Mouse (Mus musculus) midbrain, postnatal 0 days (tissue): Measurements from ENCODE around the gene Pole4. TPM values are rescaled to one million over a fixed set of nuclear protein-coding genes. Genes with fewer than 3 reads are reported as not detected.

Experiments used
- ATAC-seq: fragments of 200-750 bp; cut with Nextera tagmentation; 2 replicates; pipeline ENCODE4 v1.8.0; 2017; ENCODE audit warnings: moderate number of reproducible peaks, mild to moderate bottlenecking, moderate TSS enrichment, moderate library complexity; ENCODE audit not compliant: low FRiP score
- DNase-seq: peaks from one replicate; pipeline ENCODE4 v3.0.0-alpha.2; 2015; ENCODE audit warnings: low spot score
- H3K27ac ChIP-seq: fragments of 300-500 bp; sonication (generic); 2 replicates; pipeline ENCODE4 v1.5.1; 2014; ENCODE audit warnings: low read depth, mild to moderate bottlenecking, low read length, mixed read lengths
- H3K27me3 ChIP-seq: fragments of 300-500 bp; sonication (generic); 2 replicates; pipeline ENCODE4 v1.6.1; 2014; ENCODE audit warnings: low read length, control low read depth, mixed read lengths; ENCODE audit not compliant: insufficient read depth
- H3K36me3 ChIP-seq: fragments of 300-500 bp; sonication (generic); 2 replicates; pipeline ENCODE4 v1.6.1; 2014; ENCODE audit warnings: low read length, control low read depth, mixed read lengths; ENCODE audit not compliant: insufficient read depth
- H3K4me1 ChIP-seq: fragments of 300-500 bp; sonication (generic); 2 replicates; pipeline ENCODE4 v1.6.1; 2014; ENCODE audit warnings: mild to moderate bottlenecking, control low read depth, antibody characterized with exemption, low read length, mixed read lengths; ENCODE audit not compliant: insufficient read depth
- H3K4me2 ChIP-seq: fragments of 300-500 bp; sonication (generic); 2 replicates; pipeline ENCODE4 v1.6.1; 2014; ENCODE audit warnings: low read depth, mild to moderate bottlenecking, low read length, mixed read lengths; ENCODE audit not compliant: poor library complexity, severe bottlenecking
- H3K4me3 ChIP-seq: fragments of 300-500 bp; sonication (generic); 2 replicates; pipeline ENCODE4 v1.5.1; 2014; ENCODE audit warnings: low read depth, mild to moderate bottlenecking, low read length, moderate library complexity
- H3K9ac ChIP-seq: fragments of 300-500 bp; sonication (generic); replicated peaks from 2 replicates; pipeline ENCODE4 v1.6.1; 2014; ENCODE audit warnings: mild to moderate bottlenecking, low read length, moderate library complexity, mixed read lengths; ENCODE audit not compliant: poor library complexity, severe bottlenecking
- H3K9me3 ChIP-seq: fragments of 300-500 bp; sonication (generic); 2 replicates; pipeline ENCODE4 v1.6.1; 2016; ENCODE audit warnings: low read length, control low read depth
- CTCF ChIP-seq: IDR thresholded peaks from 2 replicates; pipeline ENCODE4 v1.5.1; 2016; ENCODE audit warnings: antibody characterized with exemption, mild to moderate bottlenecking
- WGBS: fragments of 180-500 bp; shearing (Covaris S2); extraction: QIAGEN DNeasy Blood & Tissue Kit; methylation state at CpG from one replicate; pipeline ENCODE4 v1.1.7; 2014; 5-methylcytosine and 5-hydroxymethylcytosine counted together
- polyA plus RNA-seq: library from polyadenylated mRNA; unstranded; fragments of >200 nt; fragmentation: Nextera tagmentation; extraction: Ambion mirVana; gene quantifications from 2 replicates; pipeline ENCODE4 v1.2.1, GENCODE M21; 2015
- total RNA-seq: library from RNA; depleted of rRNA; stranded (reverse); fragments of >200 nt; gene quantifications from 2 replicates; pipeline ENCODE4 v1.2.3, GENCODE M21; 2014

Pole4 gene
- total and polyA plus RNA-seq, 2 experiments from 2014 or later = 68.2 to 134 TPM

- TF ChIP-seq CTCF = no peak
- H3K36me3 ChIP-seq = no peaks in the 10 kb centered on the region
- DNase-seq (no peak), ATAC-seq (no peak)
- H3K27ac ChIP-seq = no peak overlapping the region
- H3K9me3 ChIP-seq = no peaks in the 10 kb centered on the region
- H3K4me3 ChIP-seq = no peak overlapping the region
- WGBS = 95% methylated on average over 13 of the region's 13 CpGs
- no peaks in the 10 kb centered on the region for H3K27me3 ChIP-seq
- no peak overlapping the region for H3K4me2 ChIP-seq
- H3K4me1 ChIP-seq = no peaks in the 10 kb centered on the region
- H3K9ac ChIP-seq = no peak overlapping the region
These were observed 22.0 kb upstream of the Pole4 start for GRCm38 (mm10) chr6:82727206-82727605.

DNA sequence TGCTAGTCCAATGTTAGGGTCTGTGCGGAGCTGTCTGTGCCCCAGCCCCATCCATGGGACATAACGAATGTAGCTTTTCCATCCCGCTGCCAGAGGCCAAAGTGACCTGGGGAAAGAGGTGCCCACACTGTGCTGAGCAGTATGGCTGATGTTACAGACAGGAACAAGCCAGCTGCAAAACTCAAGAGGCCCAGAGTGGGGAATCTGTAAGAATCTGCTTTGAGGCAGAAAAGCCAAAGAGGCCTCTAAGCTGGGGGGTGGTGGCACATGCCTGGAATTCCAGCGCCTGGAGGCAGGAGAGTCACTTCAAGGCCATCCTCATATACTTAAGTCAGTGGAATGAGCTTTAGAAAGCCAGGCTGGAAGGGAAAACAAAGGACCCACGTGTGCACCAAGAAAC is 18.2 kb upstream of the Pole4 start:
- no peak for DNase-seq
- Histone ChIP-seq H3K27ac (no peak overlapping the region), H3K4me2 (no peak overlapping the region), H3K36me3 (no peaks in the 10 kb centered on the region), H3K4me3 (no peak overlapping the region), H3K27me3 (no peaks in the 10 kb centered on the region), H3K9ac (no peak overlapping the region), H3K4me1 (no peaks in the 10 kb centered on the region), H3K9me3 (no peaks in the 10 kb centered on the region)
- ATAC-seq = 0 out of 2 replicates have a peak, but pooled peaks have one; percentile 10
- TF ChIP-seq CTCF = no peak
- 43% methylated on average over 5 of the region's 5 CpGs for WGBS

DNA sequence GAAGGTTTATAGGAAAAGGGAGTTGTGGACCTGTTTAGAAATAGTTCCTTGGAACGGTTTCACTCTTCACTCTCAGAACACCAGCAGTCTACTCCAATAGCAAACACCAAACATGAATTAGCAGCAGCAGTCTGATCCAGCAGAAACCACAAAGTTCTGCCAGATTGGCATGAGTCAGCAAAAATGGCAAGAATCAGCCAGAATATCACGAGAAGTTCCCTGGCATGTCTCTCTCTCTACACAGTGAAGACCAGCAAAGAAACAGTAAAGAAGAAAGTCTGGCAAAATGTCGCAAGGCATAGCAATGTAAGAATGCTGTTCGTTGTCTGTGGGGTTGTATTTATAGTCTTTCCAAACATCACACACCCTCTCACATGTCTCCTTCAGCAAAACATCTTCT is 11.0 kb upstream of the Pole4 start:
- ATAC-seq (no peak), DNase-seq (no peak)
- Histone ChIP-seq H3K27ac (no peak overlapping the region), H3K27me3 (no peaks in the 10 kb centered on the region), H3K4me1 (no peaks in the 10 kb centered on the region), H3K36me3 (no peaks in the 10 kb centered on the region), H3K9me3 (no peaks in the 10 kb centered on the region), H3K4me2 (no peak overlapping the region), H3K9ac (no peak overlapping the region), H3K4me3 (no peak overlapping the region)
- TF ChIP-seq CTCF = no peak
- 91% methylated on average over 4 of the region's 4 CpGs for WGBS

GRCm38 (mm10) chr6:82715653-82716052 is 10.5 kb upstream of the Pole4 start:
- WGBS = 85% methylated on average over 3 of the region's 3 CpGs
- DNase-seq (no peak), ATAC-seq (no peak)
- no peaks in the 10 kb centered on the region for H3K27me3 ChIP-seq
- no peaks in the 10 kb centered on the region for H3K36me3 ChIP-seq
- no peak overlapping the region for H3K9ac ChIP-seq
- no peak overlapping the region for H3K4me3 ChIP-seq
- H3K4me2 ChIP-seq = no peak overlapping the region
- no peak for TF ChIP-seq CTCF
- no peaks in the 10 kb centered on the region for H3K9me3 ChIP-seq
- no peaks in the 10 kb centered on the region for H3K4me1 ChIP-seq
- H3K27ac ChIP-seq = no peak overlapping the region

DNA sequence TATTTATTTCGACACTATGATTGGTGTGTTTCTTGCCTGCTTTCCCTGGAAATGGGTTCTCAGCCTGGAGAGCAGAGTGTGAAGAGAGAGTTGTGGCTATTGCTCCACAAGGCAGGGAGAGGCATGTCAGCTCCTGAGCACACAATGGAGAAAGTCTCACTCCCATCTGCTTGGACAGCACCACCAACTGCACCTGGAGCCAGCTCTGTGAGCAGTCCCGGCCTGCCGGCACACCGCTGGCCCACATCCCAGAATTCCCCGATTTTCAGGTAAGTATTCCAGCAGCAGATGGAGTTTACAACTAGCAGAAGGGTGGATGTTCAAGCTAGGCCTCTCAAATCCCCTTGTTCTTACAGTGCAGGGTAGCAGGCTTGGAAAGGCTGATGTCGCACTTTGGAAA is 10.1 kb upstream of the Pole4 start:
- H3K9ac ChIP-seq = no peak overlapping the region
- TF ChIP-seq CTCF = no peak
- no peak for DNase-seq
- 88% methylated on average over 6 of the region's 6 CpGs for WGBS
- H3K27me3 ChIP-seq = no peaks in the 10 kb centered on the region
- ATAC-seq = no peak
- no peaks in the 10 kb centered on the region for H3K9me3 ChIP-seq
- H3K4me2 ChIP-seq = no peak overlapping the region
- no peaks in the 10 kb centered on the region for H3K4me1 ChIP-seq
- no peak overlapping the region for H3K27ac ChIP-seq
- H3K4me3 ChIP-seq = no peak overlapping the region
- H3K36me3 ChIP-seq = no peaks in the 10 kb centered on the region

DNA sequence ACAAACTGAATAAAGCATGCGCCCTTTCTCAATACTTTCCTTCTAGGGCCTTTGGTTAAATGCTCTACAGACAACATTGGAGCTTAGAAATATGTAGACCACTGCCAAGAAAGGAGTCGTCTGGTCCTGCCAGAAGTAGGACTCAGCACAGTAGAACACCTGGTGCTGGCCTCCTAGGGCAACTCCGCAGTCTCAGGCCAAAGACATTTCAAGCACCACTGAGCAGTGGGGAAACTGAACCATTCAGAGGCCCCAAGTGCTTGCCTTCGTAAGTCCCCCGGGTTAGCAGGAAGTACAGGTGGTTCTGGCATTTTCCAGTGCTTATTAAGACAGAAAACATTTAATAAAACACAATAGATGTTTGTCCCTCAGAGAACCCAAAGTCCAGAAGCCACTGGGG is 9.7 kb upstream of the Pole4 start:
- no peak for TF ChIP-seq CTCF
- DNase-seq = no peak
- Histone ChIP-seq H3K27me3 (no peaks in the 10 kb centered on the region), H3K4me1 (no peaks in the 10 kb centered on the region), H3K9me3 (no peaks in the 10 kb centered on the region), H3K36me3 (no peaks in the 10 kb centered on the region), H3K27ac (no peak overlapping the region), H3K4me2 (no peak overlapping the region), H3K9ac (no peak overlapping the region), H3K4me3 (no peak overlapping the region)
- WGBS = 88% methylated on average over 5 of the region's 5 CpGs
- no peak for ATAC-seq

GRCm38 (mm10) chr6:82714243-82714642 is 9.1 kb upstream of the Pole4 start:
- peak; percentile 84 for TF ChIP-seq CTCF
- H3K27me3 ChIP-seq = no peaks in the 10 kb centered on the region
- no peak overlapping the region for H3K4me3 ChIP-seq
- H3K9ac ChIP-seq = no peak overlapping the region
- ATAC-seq (no peak), DNase-seq (peak; percentile 73)
- 20% methylated on average over 3 of the region's 3 CpGs for WGBS
- no peaks in the 10 kb centered on the region for H3K4me1 ChIP-seq
- no peak overlapping the region for H3K4me2 ChIP-seq
- no peaks in the 10 kb centered on the region for H3K9me3 ChIP-seq
- H3K36me3 ChIP-seq = no peaks in the 10 kb centered on the region
- no peak overlapping the region for H3K27ac ChIP-seq
